9 mouse cellular contexts compared by ENCODE assay signal in the genomic region with DNA sequence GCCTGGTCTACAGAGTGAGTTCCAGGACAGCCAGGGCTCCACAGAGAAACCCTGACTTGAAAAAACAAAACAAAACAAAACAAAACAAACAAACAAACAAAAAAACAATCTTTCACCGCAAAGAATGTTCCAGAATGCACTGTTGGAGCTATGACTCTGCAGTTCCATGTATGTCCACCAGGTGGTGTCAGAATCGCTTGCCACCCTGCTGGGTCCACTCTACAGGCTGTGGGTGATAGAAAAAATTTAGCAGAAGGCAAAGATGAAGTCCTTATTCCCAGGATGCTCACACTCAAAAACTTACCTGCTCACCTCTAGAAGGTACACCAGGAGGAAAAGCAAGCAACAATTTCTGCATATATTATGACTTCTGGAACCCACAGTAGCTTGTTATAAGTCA. TPM values are rescaled to one million over a fixed set of nuclear protein-coding genes. Genes with fewer than 3 reads are reported as not detected.
DNase-seq lines count a peak whose midpoint lies in the region; ATAC-seq and TF ChIP-seq lines count a peak whose summit lies in the region.
"Had no signal": no experiment of that assay in that cellular context is flagged by ENCODE, and none has a peak within 500 bp of the region (broad histone marks: within the 10 kb centered on the region; RNA-seq: fewer than 3 reads in every experiment).

No protein-coding gene starts in this region.

- no peak for TF ChIP-seq EP300 in CH12.LX (IDR thresholded peaks at IDR 0.05; ENCODE audit: low read length)

- 24% methylated on average over 2 of the region's 2 CpGs for WGBS in hindbrain, embryonic 10.5 days
- WGBS in hindbrain, embryonic 13.5 days, result 25% methylated on average over 2 of the region's 2 CpGs
- 0% methylated on average over 2 of the region's 2 CpGs for WGBS in spleen, adult 2 months

- H3K27ac ChIP-seq in hindbrain, embryonic 10.5 days, result 0 out of 2 replicates have a peak overlapping the region, but pooled peaks have one; percentile 87
- H3K27ac ChIP-seq in hindbrain, embryonic 13.5 days, result no peak overlapping the region
- no peak overlapping the region for H3K27ac ChIP-seq in CH12.LX (ENCODE audit: insufficient read depth, low read depth)
- H3K27ac ChIP-seq in spleen, adult 2 months (ENCODE audit: insufficient read depth, low read length), result no peak overlapping the region
- H3K27ac ChIP-seq: limb, embryonic 15.5 days had no signal

- TF ChIP-seq POLR2A in CH12.LX (IDR thresholded peaks at IDR 0.05; ENCODE audit: low read depth, low read length), result no peak
- TF ChIP-seq POLR2A in spleen, adult 2 months (IDR thresholded peaks at IDR 0.05; ENCODE audit: low read depth, low read length), result no peak

- no peaks in the 10 kb centered on the region for H3K36me3 ChIP-seq in hindbrain, embryonic 10.5 days
- H3K36me3 ChIP-seq in hindbrain, embryonic 13.5 days, result no peaks in the 10 kb centered on the region
- no peaks in the 10 kb centered on the region for H3K36me3 ChIP-seq in CH12.LX (replicated peaks in 1 of 2; ENCODE audit: control insufficient read depth in 1 of 2, insufficient read depth in 1 of 2, low read length in 1 of 2)
- no peaks in the 10 kb centered on the region for H3K36me3 ChIP-seq in spleen, adult 2 months (ENCODE audit: control insufficient read depth, insufficient read depth, low read length)
- H3K36me3 ChIP-seq: limb, embryonic 15.5 days had no signal

- dilution Hi-C loops in CH12.LX (cut with MboI; ENCODE audit: extremely low pct_ligation_motif_present, extremely low pct_unique_long_range_greater_than_20kb, low sequenced_read_pairs), result no loop called here

- peak; percentile 56 for DNase-seq in hindbrain, embryonic 10.5 days (ENCODE audit: low spot score)
- DNase-seq in CH12.LX (ENCODE audit: extremely low read depth), result peak; percentile 67
- peak; percentile 36 for DNase-seq in c-Kit-negative CD71-positive TER-119-positive erythroid progenitor cells, embryonic 14.5 days (ENCODE audit: low read depth, low spot score)
- peak; percentile 64 for DNase-seq in forelimb bud, embryonic 11.5 days (ENCODE audit: low read depth, low spot score)
- DNase-seq in kidney, postnatal 25 days, result peak; percentile 69 to 82
- peak; percentile 82 for DNase-seq in lung, postnatal 36 days
- peak; percentile 19 to 59 for DNase-seq in spleen, adult 2 months (ENCODE audit: low read depth in 1 of 2, low spot score in 2 of 2)

- H3K4me3 ChIP-seq in hindbrain, embryonic 10.5 days, result no peak overlapping the region
- H3K4me3 ChIP-seq in hindbrain, embryonic 13.5 days, result no peak overlapping the region
- H3K4me3 ChIP-seq in CH12.LX (replicated peaks in 1 of 3; ENCODE audit: low read depth in 2 of 3, low read length in 2 of 3, poor library complexity in 1 of 3), result no peak overlapping the region
- no peak overlapping the region for H3K4me3 ChIP-seq in spleen, adult 2 months (ENCODE audit: extremely low read depth, insufficient read depth, insufficient read length)
- H3K4me3 ChIP-seq: limb, embryonic 15.5 days had no signal

- H3K79me2 ChIP-seq in CH12.LX (replicated peaks; ENCODE audit: control insufficient read depth, extremely low read depth, insufficient read depth, poor library complexity, severe bottlenecking), result no peaks in the 10 kb centered on the region

- in situ Hi-C loops in CH12.LX (cut with MboI; ENCODE audit: low pct_ligation_motif_present, low pct_unique_long_range_greater_than_20kb, low sequenced_read_pairs), result no loop called here

- H3K9me3 ChIP-seq in hindbrain, embryonic 10.5 days, result no peaks in the 10 kb centered on the region
- H3K9me3 ChIP-seq in hindbrain, embryonic 13.5 days, result no peaks in the 10 kb centered on the region
- H3K9me3 ChIP-seq in CH12.LX (replicated peaks; ENCODE audit: low read length), result no peaks in the 10 kb centered on the region
- H3K9me3 ChIP-seq: limb, embryonic 15.5 days had no signal

- TF ChIP-seq RAD21 in CH12.LX (IDR thresholded peaks at IDR 0.05; ENCODE audit: low read depth, low read length), result peak; percentile 86

- H3K4me2 ChIP-seq in hindbrain, embryonic 13.5 days, result no peak overlapping the region
- no peak overlapping the region for H3K4me2 ChIP-seq in CH12.LX (ENCODE audit: insufficient read depth, low read depth, poor library complexity, severe bottlenecking)
- H3K4me2 ChIP-seq: limb, embryonic 15.5 days had no signal

- no peak for ATAC-seq in hindbrain, embryonic 13.5 days (ENCODE audit: low FRiP score)

- peak; percentile 94 for TF ChIP-seq CTCF in CH12.LX (conservative IDR thresholded peaks at IDR 0.05 in 1 of 2, IDR thresholded peaks at IDR 0.05 in 1 of 2; ENCODE audit: low read depth in 2 of 2, low read length in 2 of 2)
- TF ChIP-seq CTCF in spleen, adult 2 months (IDR thresholded peaks at IDR 0.05; ENCODE audit: extremely low read depth, insufficient read depth, insufficient read length, insufficient replicate concordance), result peak; percentile 83; the same call in 1 of the 2 replicates

- 0 out of 2 replicates have a peak, but pooled peaks cover 5% of the 10 kb centered on the region for H3K27me3 ChIP-seq in hindbrain, embryonic 10.5 days (ENCODE audit: insufficient read depth, poor library complexity, severe bottlenecking)
- H3K27me3 ChIP-seq in hindbrain, embryonic 13.5 days, result no peaks in the 10 kb centered on the region
- peaks cover 3% of the 10 kb centered on the region for H3K27me3 ChIP-seq in CH12.LX (replicated peaks)
- no peaks in the 10 kb centered on the region for H3K27me3 ChIP-seq in spleen, adult 2 months (ENCODE audit: control insufficient read depth, insufficient read depth, low read length)
- H3K27me3 ChIP-seq: limb, embryonic 15.5 days had no signal

- peaks cover 34% of the 10 kb centered on the region for H3K4me1 ChIP-seq in hindbrain, embryonic 10.5 days (replicated peaks)
- H3K4me1 ChIP-seq in hindbrain, embryonic 13.5 days (replicated peaks), result peaks cover 21% of the 10 kb centered on the region
- H3K4me1 ChIP-seq in CH12.LX (ENCODE audit: control insufficient read depth in 1 of 2, insufficient read depth in 2 of 2), result peaks cover 4 to 28% of the 10 kb centered on the region in 2 experiments
- H3K4me1 ChIP-seq in spleen, adult 2 months (ENCODE audit: control insufficient read depth, insufficient read depth, insufficient read length), result peaks cover 4% of the 10 kb centered on the region; the same call in 1 of the 2 replicates

- no peak overlapping the region for H3K9ac ChIP-seq in hindbrain, embryonic 13.5 days
- no peak overlapping the region for H3K9ac ChIP-seq in CH12.LX (ENCODE audit: insufficient read depth, low read depth)
- H3K9ac ChIP-seq: limb, embryonic 15.5 days had no signal

TF ChIP-seq in CH12.LX, 34 proteins besides CTCF, POLR2A, EP300 and RAD21:
- TF ChIP-seq TBP (conservative IDR thresholded peaks at IDR 0.05; ENCODE audit: low read depth, low read length), result no peak
- no peak for TF ChIP-seq RCOR1 (conservative IDR thresholded peaks at IDR 0.05; ENCODE audit: low read depth, low read length)
- no peak for TF ChIP-seq MEF2A (IDR thresholded peaks at IDR 0.05; ENCODE audit: borderline replicate concordance, low read depth, low read length)
- no peak for TF ChIP-seq TCF12 (IDR thresholded peaks at IDR 0.05; ENCODE audit: low read depth, low read length)
- TF ChIP-seq E2F4 (IDR thresholded peaks at IDR 0.05; ENCODE audit: insufficient replicate concordance, low read depth, low read length), result no peak
- TF ChIP-seq CHD1 (IDR thresholded peaks at IDR 0.05; ENCODE audit: low read depth, low read length), result no peak
- peak; percentile 98 for TF ChIP-seq SMC3 (IDR thresholded peaks at IDR 0.05; ENCODE audit: low read depth, low read length)
- no peak for TF ChIP-seq JUND (conservative IDR thresholded peaks at IDR 0.05; ENCODE audit: low read depth, low read length)
- peak; percentile 30; the same call in 1 of the 2 replicates for TF ChIP-seq NELFE (IDR thresholded peaks at IDR 0.05; ENCODE audit: low read depth, low read length)
- no peak for TF ChIP-seq USF1 (IDR thresholded peaks at IDR 0.05; ENCODE audit: low read depth, low read length)
- no peak for TF ChIP-seq POLR2AphosphoS2 (IDR thresholded peaks at IDR 0.05; ENCODE audit: low read depth, low read length)
- no peak for TF ChIP-seq PAX5 (IDR thresholded peaks at IDR 0.05; ENCODE audit: low read length)
- TF ChIP-seq ZC3H11A (IDR thresholded peaks at IDR 0.05; ENCODE audit: low read depth, low read length), result peak; percentile 74
- TF ChIP-seq MAZ (IDR thresholded peaks at IDR 0.05; ENCODE audit: low read depth, low read length), result no peak
- peak; percentile 70 for TF ChIP-seq ZNF384 (IDR thresholded peaks at IDR 0.05; ENCODE audit: low read depth, low read length)
- no peak for TF ChIP-seq ETS1 (conservative IDR thresholded peaks at IDR 0.05; ENCODE audit: low read depth, low read length)
- no peak for TF ChIP-seq MXI1 (IDR thresholded peaks at IDR 0.05; ENCODE audit: low read depth, low read length)
- TF ChIP-seq HCFC1 (IDR thresholded peaks at IDR 0.05; ENCODE audit: low read depth, low read length), result no peak
- TF ChIP-seq ELF1 (IDR thresholded peaks at IDR 0.05; ENCODE audit: low read depth, low read length), result no peak

RNA-seq across cellular contexts. Expression of a gene that starts 34.4 kb away (rescaled TPM):
- polyA plus RNA-seq in hindbrain, embryonic 10.5 days (2016; fragmentation: Nextera tagmentation; extraction: Ambion mirVana), result not detected in 2 replicates
- polyA plus RNA-seq in hindbrain, embryonic 13.5 days (2015; fragmentation: Nextera tagmentation; extraction: Ambion mirVana), result not detected in 2 replicates
- not detected in 2 replicates for total RNA-seq in CH12.LX (2012; rRNA removed)
- not detected in 2 replicates for total RNA-seq in CH12.LX (2014; rRNA removed)
- not detected in 2 replicates for polyA plus RNA-seq in CH12.LX (2012; ENCODE audit: insufficient read length, low read depth)
- polyA plus RNA-seq in spleen, adult 2 months (2012; rRNA removed), result not detected in 2 replicates
- polyA plus RNA-seq: limb, embryonic 15.5 days had no signal

RNA-seq across cellular contexts. Expression of a gene that starts 49.7 kb away (rescaled TPM):
- polyA plus RNA-seq in hindbrain, embryonic 10.5 days (2016; fragmentation: Nextera tagmentation; extraction: Ambion mirVana), result 33.7 and 37.0 TPM in 2 replicates
- 46.6 and 47.1 TPM in 2 replicates for polyA plus RNA-seq in hindbrain, embryonic 13.5 days (2015; fragmentation: Nextera tagmentation; extraction: Ambion mirVana)
- total RNA-seq in CH12.LX (2012; rRNA removed) (not detected in 2 replicates), CH12.LX (2014; rRNA removed) (not detected in 2 replicates)
- not detected in 2 replicates for polyA plus RNA-seq in CH12.LX (2012; ENCODE audit: insufficient read length, low read depth)
- 1.4 and 7.2 TPM in 2 replicates for polyA plus RNA-seq in spleen, adult 2 months (2012; rRNA removed)
